Comparison of ENCODE assay signal across 7 mouse cellular contexts in the genomic region with DNA sequence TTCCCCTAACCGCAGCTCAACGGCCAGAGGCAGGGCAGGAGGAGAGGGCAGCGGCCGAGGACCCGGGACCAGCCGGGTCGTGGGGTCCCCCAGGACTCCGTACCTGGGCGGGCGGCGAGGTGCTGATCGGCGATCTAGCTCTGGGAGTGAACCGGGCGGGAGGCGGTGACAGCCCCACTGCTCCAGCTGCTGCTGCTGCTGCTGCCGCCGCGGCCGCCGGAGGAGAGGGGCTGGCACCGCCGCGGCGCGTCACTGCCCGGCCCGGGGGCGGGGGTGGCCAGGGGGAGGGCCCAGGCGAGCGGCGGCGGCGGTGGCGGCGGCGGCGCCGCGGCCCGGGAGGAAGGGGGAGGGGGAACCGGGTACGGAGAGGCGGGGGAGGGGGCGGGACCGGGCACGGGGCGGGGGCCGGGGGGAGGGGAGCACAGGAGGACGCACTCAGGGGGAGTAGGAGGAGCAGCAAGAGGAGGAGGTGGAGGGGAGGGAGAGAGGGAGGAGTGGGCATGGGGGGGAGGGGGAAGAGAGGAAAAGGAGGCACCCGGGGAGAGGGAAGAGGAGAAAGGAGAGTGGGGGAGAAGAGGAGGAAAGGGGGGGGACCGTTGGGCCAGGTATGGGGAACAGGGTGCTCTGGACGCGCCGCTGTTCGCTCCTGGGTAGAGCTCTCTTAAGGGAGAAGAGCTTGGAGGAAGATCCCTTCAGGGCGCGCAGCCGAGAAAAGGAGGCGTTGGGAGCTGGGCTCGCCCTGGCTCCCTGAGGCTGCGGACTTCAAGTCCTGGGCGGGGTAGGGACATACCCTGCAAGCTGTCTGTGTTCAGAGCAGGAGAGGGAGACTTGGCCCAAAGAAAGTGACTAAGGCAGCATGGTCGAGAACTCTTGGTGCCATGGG. TPM values are rescaled to one million over a fixed set of nuclear protein-coding genes. Genes with fewer than 3 reads are reported as not detected.
DNase-seq lines count a peak whose midpoint lies in the region; ATAC-seq and TF ChIP-seq lines count a peak whose summit lies in the region.

No protein-coding gene starts in this region.

- H3K4me1 ChIP-seq in intestine, embryonic 14.5 days (replicated peaks; ENCODE audit: control insufficient read depth, insufficient read depth, low read length), result peaks cover 37% of the 10 kb centered on the region
- H3K4me1 ChIP-seq in limb, embryonic 13.5 days, result peaks cover 46% of the 10 kb centered on the region
- peaks cover 40% of the 10 kb centered on the region for H3K4me1 ChIP-seq in midbrain, embryonic 13.5 days (replicated peaks)
- peaks cover 24% of the 10 kb centered on the region for H3K4me1 ChIP-seq in small intestine, adult 2 months (ENCODE audit: control insufficient read depth, insufficient read depth, insufficient read length, low read length)

- H3K9ac ChIP-seq in intestine, embryonic 14.5 days (ENCODE audit: low read length), result peak overlapping the region; percentile 81
- H3K9ac ChIP-seq in limb, embryonic 13.5 days, result peak overlapping the region; percentile 90
- H3K9ac ChIP-seq in midbrain, embryonic 13.5 days (replicated peaks), result peak overlapping the region; percentile 97

- no peaks in the 10 kb centered on the region for H3K9me3 ChIP-seq in intestine, embryonic 14.5 days (ENCODE audit: control insufficient read depth, low read length)
- H3K9me3 ChIP-seq in limb, embryonic 13.5 days, result no peaks in the 10 kb centered on the region
- no peaks in the 10 kb centered on the region for H3K9me3 ChIP-seq in midbrain, embryonic 13.5 days

- ATAC-seq in activated CD4-positive, CD25-positive, alpha-beta regulatory T cell, adult 4 months, result peak; percentile 43
- peak; percentile 48; the same call in 1 of the 2 replicates for ATAC-seq in common myeloid progenitor, adult 5-6 weeks (replicated peaks; ENCODE audit: low read depth, poor library complexity, severe bottlenecking)
- ATAC-seq in intestine, embryonic 14.5 days (replicated peaks; ENCODE audit: low FRiP score, low TSS enrichment, low read depth), result peak; percentile 63
- ATAC-seq in limb, embryonic 13.5 days (ENCODE audit: low FRiP score, low read depth), result peak; percentile 62
- ATAC-seq in midbrain, embryonic 13.5 days, result peak; percentile 71

- no peaks in the 10 kb centered on the region for H3K36me3 ChIP-seq in intestine, embryonic 14.5 days (ENCODE audit: control insufficient read depth, insufficient read depth, low read length)
- H3K36me3 ChIP-seq in limb, embryonic 13.5 days, result no peaks in the 10 kb centered on the region
- H3K36me3 ChIP-seq in midbrain, embryonic 13.5 days, result no peaks in the 10 kb centered on the region
- no peaks in the 10 kb centered on the region for H3K36me3 ChIP-seq in small intestine, adult 2 months (ENCODE audit: control insufficient read depth, insufficient read depth, low read length)

- under 1% methylated on average over 47 of the region's 64 CpGs for WGBS in intestine, embryonic 14.5 days
- WGBS in limb, embryonic 13.5 days, result under 1% methylated on average over 33 of the region's 64 CpGs
- 2% methylated on average over 30 of the region's 64 CpGs for WGBS in midbrain, embryonic 13.5 days
- under 1% methylated on average over 47 of the region's 64 CpGs for WGBS in small intestine, adult 2 months

- peak; percentile 50; the same call in 1 of the 2 replicates for TF ChIP-seq POLR2A in small intestine, adult 2 months (IDR thresholded peaks at IDR 0.05; ENCODE audit: low read depth, low read length)

- no peaks in the 10 kb centered on the region for H3K27me3 ChIP-seq in intestine, embryonic 14.5 days (replicated peaks; ENCODE audit: control insufficient read depth, insufficient read depth, low read length)
- H3K27me3 ChIP-seq in limb, embryonic 13.5 days, result no peaks in the 10 kb centered on the region
- no peaks in the 10 kb centered on the region for H3K27me3 ChIP-seq in midbrain, embryonic 13.5 days
- no peaks in the 10 kb centered on the region for H3K27me3 ChIP-seq in small intestine, adult 2 months (ENCODE audit: control insufficient read depth, insufficient read depth, low read length)

- H3K4me2 ChIP-seq in intestine, embryonic 14.5 days (ENCODE audit: low read length), result peak overlapping the region; percentile 100
- peak overlapping the region; percentile 95 for H3K4me2 ChIP-seq in limb, embryonic 13.5 days (replicated peaks)
- peak overlapping the region; percentile 92 for H3K4me2 ChIP-seq in midbrain, embryonic 13.5 days (replicated peaks)

- no peak for TF ChIP-seq CTCF in small intestine, adult 2 months (IDR thresholded peaks at IDR 0.05; ENCODE audit: extremely low read depth, insufficient read length, insufficient replicate concordance, low read depth, low read length)

- H3K27ac ChIP-seq in intestine, embryonic 14.5 days (ENCODE audit: low read depth), result peak overlapping the region; percentile 96
- H3K27ac ChIP-seq in limb, embryonic 13.5 days, result peak overlapping the region; percentile 95
- peak overlapping the region; percentile 98 for H3K27ac ChIP-seq in midbrain, embryonic 13.5 days
- peak overlapping the region; percentile 86 for H3K27ac ChIP-seq in small intestine, adult 2 months (ENCODE audit: insufficient read depth, low read depth, low read length)

- DNase-seq in gastrocnemius, postnatal 25 days, result peak; percentile 62
- peak; percentile 89 for DNase-seq in intestine, embryonic 14.5 days (ENCODE audit: low spot score)

- peak overlapping the region; percentile 50 for H3K4me3 ChIP-seq in intestine, embryonic 14.5 days (ENCODE audit: low read depth, low read length)
- H3K4me3 ChIP-seq in limb, embryonic 13.5 days, result peak overlapping the region; percentile 92
- H3K4me3 ChIP-seq in midbrain, embryonic 13.5 days (replicated peaks), result peak overlapping the region; percentile 95
- H3K4me3 ChIP-seq in small intestine, adult 2 months (ENCODE audit: low read depth, low read length), result peak overlapping the region; percentile 92

RNA-seq across cellular contexts. Expression of a gene that starts 48.1 kb away (rescaled TPM):
- not detected for polyA plus RNA-seq in activated CD4-positive, CD25-positive, alpha-beta regulatory T cell, adult 4 months (2017; shearing (Covaris generic))
- not detected in 2 replicates for total RNA-seq in common myeloid progenitor, adult 5-6 weeks (2017)
- not detected for total RNA-seq in gastrocnemius, postnatal 25 days (2021)
- not detected in 2 replicates for polyA plus RNA-seq in intestine, embryonic 14.5 days (2014; fragmentation: Nextera tagmentation; extraction: Ambion mirVana)
- not detected in 2 replicates for polyA plus RNA-seq in limb, embryonic 13.5 days (2015; fragmentation: Nextera tagmentation; extraction: Ambion mirVana)
- polyA plus RNA-seq in midbrain, embryonic 13.5 days (2015; fragmentation: Nextera tagmentation; extraction: Ambion mirVana), result not detected in 2 replicates
- not detected in 2 replicates for polyA plus RNA-seq in small intestine, adult 2 months (2012; rRNA removed)

Comparison
In these comparisons a context has a peak if more than half of its experiments do, and no peak if none do; other contexts are left out.
1. Peak in every context shown above with its lines: DNase-seq, ATAC-seq, H3K4me3 ChIP-seq and H3K27ac ChIP-seq.